Mouse (Mus musculus) liver, adult 2 months (tissue): ENCODE data around the gene Dock6.

Experiments
- CTCF ChIP-seq: fragments of 200-500 bp; IDR thresholded peaks from 2 replicates; pipeline ENCODE4 v1.5.1; 2011; ENCODE audit warnings: low read depth, low read length, control low read depth
- POLR2A ChIP-seq: fragments of 200-500 bp; IDR thresholded peaks from 2 replicates; pipeline ENCODE4 v1.6.1; 2011; ENCODE audit warnings: low read length, control low read depth; ENCODE audit not compliant: insufficient read depth; ENCODE audit errors: extremely low read depth

DNA sequence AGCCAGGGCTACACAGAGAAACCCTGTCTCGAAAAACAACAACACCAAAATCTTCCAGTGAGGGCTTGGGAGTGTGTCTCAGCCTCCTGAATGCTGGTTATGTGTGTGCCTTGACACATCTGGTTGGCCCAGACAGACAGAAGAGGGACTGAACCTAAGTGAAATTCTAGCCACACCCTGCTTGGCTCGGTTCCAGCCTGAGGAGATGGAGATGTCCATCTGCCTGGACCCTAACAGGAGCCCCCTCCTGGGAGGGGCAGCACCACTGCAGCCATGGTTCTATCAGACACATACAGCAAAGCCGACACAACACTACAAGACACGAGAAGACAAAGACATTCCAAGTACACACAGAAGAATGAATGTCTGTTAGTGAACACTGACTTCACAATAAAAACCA, 34.3 kb downstream of the Dock6 start:
- TF ChIP-seq CTCF, result no peak
- TF ChIP-seq POLR2A, result no peak
